Mouse (Mus musculus): Measurements from ENCODE around the gene Ptpn1. TPM values are rescaled to one million over a fixed set of nuclear protein-coding genes. Genes with fewer than 3 reads are reported as not detected.

The Ptpn1 gene
- polyA plus RNA-seq, 1 experiment from 2014 or later: 57.9 TPM

- no peaks in the 10 kb centered on the region for H3K27me3 ChIP-seq (ENCODE audit: control insufficient read depth, insufficient read depth, low read length)
- no peak for ATAC-seq (ENCODE audit: low read depth)
- no peak overlapping the region for H3K9ac ChIP-seq (replicated peaks; ENCODE audit: low read depth, low read length)
- peaks cover 52% of the 10 kb centered on the region for H3K4me1 ChIP-seq (ENCODE audit: control insufficient read depth, insufficient read depth, low read length)
- H3K27ac ChIP-seq (ENCODE audit: low read depth, low read length): no peak overlapping the region
- WGBS: 85% methylated on average over 11 of the region's 11 CpGs
- no peaks in the 10 kb centered on the region for H3K36me3 ChIP-seq (ENCODE audit: control insufficient read depth, insufficient read depth, low read length)
- no peaks in the 10 kb centered on the region for H3K9me3 ChIP-seq (ENCODE audit: control insufficient read depth, low read length)
- H3K4me2 ChIP-seq (ENCODE audit: low read depth, low read length): no peak overlapping the region
- H3K4me3 ChIP-seq (ENCODE audit: low read depth, low read length): no peak overlapping the region
Observed at GRCm38 (mm10) chr2:167940636-167941035, 8.8 kb downstream of the Ptpn1 start.

- no peak overlapping the region for H3K4me3 ChIP-seq (ENCODE audit: low read depth, low read length)
- H3K27ac ChIP-seq (ENCODE audit: low read depth, low read length): no peak overlapping the region
- H3K4me2 ChIP-seq (ENCODE audit: low read depth, low read length): no peak overlapping the region
- no peaks in the 10 kb centered on the region for H3K9me3 ChIP-seq (ENCODE audit: control insufficient read depth, low read length)
- no peaks in the 10 kb centered on the region for H3K27me3 ChIP-seq (ENCODE audit: control insufficient read depth, insufficient read depth, low read length)
- no peak for ATAC-seq (ENCODE audit: low read depth)
- peak overlapping the region; percentile 16; the same call in 1 of the 2 replicates for H3K9ac ChIP-seq (replicated peaks; ENCODE audit: low read depth, low read length)
- WGBS: 44% methylated on average over 4 of the region's 4 CpGs
- no peaks in the 10 kb centered on the region for H3K36me3 ChIP-seq (ENCODE audit: control insufficient read depth, insufficient read depth, low read length)
- H3K4me1 ChIP-seq (ENCODE audit: control insufficient read depth, insufficient read depth, low read length): peaks cover 52% of the 10 kb centered on the region
Observed at GRCm38 (mm10) chr2:167941320-167941719, 9.5 kb downstream of the Ptpn1 start.

- Histone ChIP-seq H3K36me3 (ENCODE audit: control insufficient read depth, insufficient read depth, low read length) (no peaks in the 10 kb centered on the region), H3K4me2 (ENCODE audit: low read depth, low read length) (no peak overlapping the region), H3K9ac (replicated peaks; ENCODE audit: low read depth, low read length) (0 out of 2 replicates have a peak overlapping the region, but pooled peaks have one; percentile 22), H3K4me1 (ENCODE audit: control insufficient read depth, insufficient read depth, low read length) (peaks cover 51% of the 10 kb centered on the region), H3K9me3 (ENCODE audit: control insufficient read depth, low read length) (no peaks in the 10 kb centered on the region), H3K27me3 (ENCODE audit: control insufficient read depth, insufficient read depth, low read length) (no peaks in the 10 kb centered on the region), H3K4me3 (ENCODE audit: low read depth, low read length) (no peak overlapping the region), H3K27ac (ENCODE audit: low read depth, low read length) (peak overlapping the region; percentile 55; the same call in 1 of the 2 replicates)
- no peak for ATAC-seq (ENCODE audit: low read depth)
- 43% methylated on average over 6 of the region's 6 CpGs for WGBS
Observed at GRCm38 (mm10) chr2:167941745-167942176, 9.9 kb downstream of the Ptpn1 start.

- H3K4me1 ChIP-seq (ENCODE audit: control insufficient read depth, insufficient read depth, low read length): peaks cover 45% of the 10 kb centered on the region
Observed at GRCm38 (mm10) chr2:167942199-167942925, 10.5 kb downstream of the Ptpn1 start.

GRCm38 (mm10) chr2:167942926-167943633 is 11.2 kb downstream of the Ptpn1 start:
- Histone ChIP-seq H3K4me1 (ENCODE audit: control insufficient read depth, insufficient read depth, low read length) (peaks cover 45% of the 10 kb centered on the region), H3K27ac (ENCODE audit: low read depth, low read length) (peak overlapping the region; percentile 16; the same call in 1 of the 2 replicates), H3K36me3 (ENCODE audit: control insufficient read depth, insufficient read depth, low read length) (no peaks in the 10 kb centered on the region), H3K4me3 (ENCODE audit: low read depth, low read length) (no peak overlapping the region), H3K4me2 (ENCODE audit: low read depth, low read length) (no peak overlapping the region), H3K9ac (replicated peaks; ENCODE audit: low read depth, low read length) (no peak overlapping the region), H3K27me3 (ENCODE audit: control insufficient read depth, insufficient read depth, low read length) (no peaks in the 10 kb centered on the region), H3K9me3 (ENCODE audit: control insufficient read depth, low read length) (no peaks in the 10 kb centered on the region)
- WGBS: 74% methylated on average over 12 of the region's 12 CpGs
- no peak for ATAC-seq (ENCODE audit: low read depth)

More at GRCm38 (mm10) chr2:167942199-167942925, 10.5 kb downstream of the Ptpn1 start:
- H3K4me2 ChIP-seq (ENCODE audit: low read depth, low read length): no peak overlapping the region
- no peaks in the 10 kb centered on the region for H3K9me3 ChIP-seq (ENCODE audit: control insufficient read depth, low read length)
- no peak overlapping the region for H3K4me3 ChIP-seq (ENCODE audit: low read depth, low read length)
- ATAC-seq (ENCODE audit: low read depth): peak; percentile 63; the same call in 1 of the 2 replicates
- H3K27ac ChIP-seq (ENCODE audit: low read depth, low read length): peak overlapping the region; percentile 55; the same call in 1 of the 2 replicates
- H3K9ac ChIP-seq (replicated peaks; ENCODE audit: low read depth, low read length): peak overlapping the region; percentile 22; the same call in 1 of the 2 replicates
- WGBS: 43% methylated on average over 8 of the region's 8 CpGs
- no peaks in the 10 kb centered on the region for H3K36me3 ChIP-seq (ENCODE audit: control insufficient read depth, insufficient read depth, low read length)
- H3K27me3 ChIP-seq (ENCODE audit: control insufficient read depth, insufficient read depth, low read length): no peaks in the 10 kb centered on the region

- WGBS: 75% methylated on average over 3 of the region's 3 CpGs
- Histone ChIP-seq H3K9ac (replicated peaks; ENCODE audit: low read depth, low read length) (no peak overlapping the region), H3K4me3 (ENCODE audit: low read depth, low read length) (no peak overlapping the region), H3K27ac (ENCODE audit: low read depth, low read length) (no peak overlapping the region), H3K4me1 (ENCODE audit: control insufficient read depth, insufficient read depth, low read length) (peaks cover 45% of the 10 kb centered on the region), H3K36me3 (ENCODE audit: control insufficient read depth, insufficient read depth, low read length) (no peaks in the 10 kb centered on the region), H3K27me3 (ENCODE audit: control insufficient read depth, insufficient read depth, low read length) (no peaks in the 10 kb centered on the region), H3K9me3 (ENCODE audit: control insufficient read depth, low read length) (no peaks in the 10 kb centered on the region), H3K4me2 (ENCODE audit: low read depth, low read length) (no peak overlapping the region)
- no peak for ATAC-seq (ENCODE audit: low read depth)
Observed at GRCm38 (mm10) chr2:167944193-167944592, 12.3 kb downstream of the Ptpn1 start.

GRCm38 (mm10) chr2:167945451-167945850 is 13.6 kb downstream of the Ptpn1 start:
- no peak overlapping the region for H3K27ac ChIP-seq (ENCODE audit: low read depth, low read length)
- peaks cover 45% of the 10 kb centered on the region for H3K4me1 ChIP-seq (ENCODE audit: control insufficient read depth, insufficient read depth, low read length)

GRCm38 (mm10) chr2:167947251-167947650 is 15.4 kb downstream of the Ptpn1 start:
- Histone ChIP-seq H3K9ac (replicated peaks; ENCODE audit: low read depth, low read length) (no peak overlapping the region), H3K4me2 (ENCODE audit: low read depth, low read length) (no peak overlapping the region), H3K4me1 (ENCODE audit: control insufficient read depth, insufficient read depth, low read length) (peaks cover 29% of the 10 kb centered on the region), H3K4me3 (ENCODE audit: low read depth, low read length) (no peak overlapping the region), H3K36me3 (ENCODE audit: control insufficient read depth, insufficient read depth, low read length) (no peaks in the 10 kb centered on the region), H3K9me3 (ENCODE audit: control insufficient read depth, low read length) (no peaks in the 10 kb centered on the region), H3K27me3 (ENCODE audit: control insufficient read depth, insufficient read depth, low read length) (no peaks in the 10 kb centered on the region), H3K27ac (ENCODE audit: low read depth, low read length) (no peak overlapping the region)
- 84% methylated on average over 3 of the region's 3 CpGs for WGBS
- no peak for ATAC-seq (ENCODE audit: low read depth)

More at GRCm38 (mm10) chr2:167945451-167945850, 13.6 kb downstream of the Ptpn1 start:
- Histone ChIP-seq H3K36me3 (ENCODE audit: control insufficient read depth, insufficient read depth, low read length) (no peaks in the 10 kb centered on the region), H3K9ac (replicated peaks; ENCODE audit: low read depth, low read length) (no peak overlapping the region), H3K27me3 (ENCODE audit: control insufficient read depth, insufficient read depth, low read length) (no peaks in the 10 kb centered on the region), H3K4me3 (ENCODE audit: low read depth, low read length) (no peak overlapping the region), H3K9me3 (ENCODE audit: control insufficient read depth, low read length) (no peaks in the 10 kb centered on the region), H3K4me2 (ENCODE audit: low read depth, low read length) (no peak overlapping the region)
- ATAC-seq (ENCODE audit: low read depth): no peak
- 80% methylated on average over 5 of the region's 5 CpGs for WGBS

- H3K27me3 ChIP-seq (ENCODE audit: control insufficient read depth, insufficient read depth, low read length): no peaks in the 10 kb centered on the region
- H3K4me3 ChIP-seq (ENCODE audit: low read depth, low read length): no peak overlapping the region
- WGBS: 72% methylated on average over 6 of the region's 6 CpGs
- peaks cover 21% of the 10 kb centered on the region for H3K4me1 ChIP-seq (ENCODE audit: control insufficient read depth, insufficient read depth, low read length)
- H3K9ac ChIP-seq (replicated peaks; ENCODE audit: low read depth, low read length): no peak overlapping the region
- no peak overlapping the region for H3K4me2 ChIP-seq (ENCODE audit: low read depth, low read length)
- ATAC-seq (ENCODE audit: low read depth): no peak
- no peaks in the 10 kb centered on the region for H3K36me3 ChIP-seq (ENCODE audit: control insufficient read depth, insufficient read depth, low read length)
- no peak overlapping the region for H3K27ac ChIP-seq (ENCODE audit: low read depth, low read length)
- H3K9me3 ChIP-seq (ENCODE audit: control insufficient read depth, low read length): no peaks in the 10 kb centered on the region
Observed at GRCm38 (mm10) chr2:167948047-167948446, 16.2 kb downstream of the Ptpn1 start.

Measured in neural tube, embryonic 14.5 days (tissue).